Mouse (Mus musculus) neutrophil, adult 5-6 weeks (primary cell): ENCODE data around the gene Msh3. TPM values are rescaled to one million over a fixed set of nuclear protein-coding genes. Genes with fewer than 3 reads are reported as not detected.

ENCODE experiments used
- ATAC-seq: fragments of 151-379, 151-347 bp; 2 replicates; pipeline ENCODE4 v1.8.0; 2017; ENCODE audit warnings: mild to moderate bottlenecking, moderate TSS enrichment; ENCODE audit not compliant: insufficient number of reproducible peaks, poor library complexity, low FRiP score, severe bottlenecking; ENCODE audit errors: extremely low read depth
- total RNA-seq: library from RNA; stranded (forward); fragments of 200-1000 nt; gene quantifications from 2 replicates; pipeline ENCODE4 v1.2.3, GENCODE M21; 2017

Gene Msh3
- total RNA-seq, 1 experiment from 2014 or later: 53.7 TPM

DNA sequence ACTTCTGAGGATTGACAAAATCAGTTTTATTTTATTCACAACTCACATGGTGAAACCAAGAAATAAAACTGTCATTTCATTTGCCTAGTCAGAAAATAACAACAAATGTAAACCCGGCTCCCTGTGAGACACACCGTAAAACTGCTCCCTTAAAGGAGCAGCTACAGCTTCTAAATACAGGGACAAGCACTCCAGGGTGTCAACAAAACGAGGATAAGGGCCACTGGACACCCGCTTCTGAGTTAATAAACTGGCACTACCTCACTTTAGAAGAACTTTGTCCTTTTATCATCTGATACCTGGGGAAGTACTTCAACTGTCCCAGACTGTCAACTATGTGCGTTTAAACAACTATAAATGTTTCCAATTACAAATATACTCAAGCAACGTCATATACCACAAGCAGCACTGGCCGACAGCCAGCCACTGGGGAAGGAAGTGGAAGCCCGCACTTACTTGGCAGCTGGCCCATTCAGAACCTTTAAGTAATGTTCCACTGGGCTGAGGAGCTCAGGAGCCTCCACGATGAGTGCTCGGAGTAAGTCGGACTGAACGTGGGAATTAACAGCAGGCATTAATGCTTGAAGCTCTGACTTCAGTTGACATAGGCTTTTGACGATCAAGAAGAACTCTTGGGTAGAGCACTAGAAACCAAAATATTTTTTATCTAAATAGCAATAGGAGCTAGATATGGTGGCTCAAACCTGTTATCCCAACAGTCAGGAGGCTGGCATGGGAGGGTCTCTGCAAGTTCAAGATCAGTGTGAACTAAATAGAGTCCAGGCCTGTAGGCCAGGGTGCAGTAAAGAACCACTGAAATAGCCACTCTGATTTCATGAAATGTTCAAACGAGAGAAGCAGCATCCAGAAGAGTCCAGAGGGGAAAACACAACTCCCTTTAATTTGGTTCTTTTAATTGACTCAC is 80.3 kb downstream of the Msh3 start:
- ATAC-seq: peak; percentile 53; the same call in 1 of the 2 replicates

DNA sequence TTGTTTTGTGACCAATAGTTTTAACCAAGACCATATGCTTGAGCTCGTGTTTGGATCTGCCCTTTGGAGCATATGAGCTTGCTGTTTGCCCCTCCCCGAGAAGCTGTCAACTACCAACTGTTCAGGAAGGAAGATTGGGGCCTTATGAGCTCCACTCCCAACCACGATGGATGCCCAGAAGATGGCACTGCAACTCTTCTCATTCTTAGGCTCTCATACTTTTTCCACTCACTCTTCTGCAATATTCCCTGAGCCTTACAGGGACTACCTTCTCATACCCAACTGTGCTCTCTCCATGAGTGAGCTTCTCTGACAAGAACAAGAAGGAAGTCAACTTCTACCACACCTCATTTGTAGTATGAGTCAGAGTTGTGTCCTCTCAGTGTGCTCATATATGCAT is 87.7 kb downstream of the Msh3 start:
- no peak for ATAC-seq

DNA sequence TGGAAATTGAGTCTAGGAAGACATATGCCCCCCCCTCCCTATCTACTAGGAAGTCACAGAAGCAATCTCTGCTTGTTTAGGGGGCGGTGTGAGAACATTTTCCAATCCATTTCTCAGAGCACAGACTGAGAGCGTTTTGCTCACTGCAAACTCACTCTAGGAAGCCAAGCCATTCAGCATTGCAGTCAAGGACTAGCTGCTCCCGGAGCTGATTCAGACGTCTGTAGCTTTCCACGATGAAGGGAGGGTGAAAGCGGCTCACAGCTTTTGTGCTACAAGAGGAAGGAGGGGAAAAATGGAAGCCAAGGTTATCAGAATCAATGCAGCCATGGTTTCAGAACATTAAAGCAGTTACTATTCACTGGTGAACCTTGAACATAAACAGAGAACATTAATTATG is 91.2 kb downstream of the Msh3 start:
- no peak for ATAC-seq

DNA sequence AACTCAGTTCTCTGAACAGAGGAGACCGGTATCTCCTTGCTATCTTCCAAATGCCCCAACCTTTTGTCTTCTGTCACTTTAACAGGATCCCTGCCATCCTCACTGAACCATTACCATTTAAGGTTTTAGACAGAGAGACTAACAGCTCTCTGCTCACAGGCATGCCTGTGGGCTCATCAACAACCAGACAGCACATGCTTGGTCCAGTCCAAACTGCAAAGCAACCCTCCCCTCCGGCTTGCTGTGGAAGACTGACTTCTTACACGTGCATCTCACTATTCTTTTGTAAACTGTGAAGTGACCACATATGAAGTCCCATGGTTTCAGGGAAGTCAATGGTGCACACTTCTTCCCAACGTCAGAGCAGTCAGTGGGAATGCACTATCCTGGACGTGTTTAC is 93.5 kb downstream of the Msh3 start:
- no peak for ATAC-seq

DNA sequence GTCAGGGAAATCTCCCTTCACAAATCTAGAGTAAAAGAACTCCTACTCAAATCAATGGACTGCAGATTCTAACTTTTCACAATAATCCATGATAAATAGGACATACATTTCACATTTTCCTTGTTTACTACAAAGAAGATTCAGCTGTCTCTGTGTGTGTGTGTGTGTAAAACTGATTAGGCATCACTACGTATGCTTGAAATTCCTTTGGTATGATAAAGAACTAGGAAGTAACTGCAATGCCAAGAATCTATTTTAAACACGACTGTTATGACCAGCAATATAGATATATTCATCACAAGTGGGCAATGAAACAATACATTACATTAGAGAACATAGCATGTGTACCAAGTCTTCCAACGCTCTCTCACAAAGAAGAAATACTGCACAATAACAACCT is 99.3 kb downstream of the Msh3 start:
- no peak for ATAC-seq

DNA sequence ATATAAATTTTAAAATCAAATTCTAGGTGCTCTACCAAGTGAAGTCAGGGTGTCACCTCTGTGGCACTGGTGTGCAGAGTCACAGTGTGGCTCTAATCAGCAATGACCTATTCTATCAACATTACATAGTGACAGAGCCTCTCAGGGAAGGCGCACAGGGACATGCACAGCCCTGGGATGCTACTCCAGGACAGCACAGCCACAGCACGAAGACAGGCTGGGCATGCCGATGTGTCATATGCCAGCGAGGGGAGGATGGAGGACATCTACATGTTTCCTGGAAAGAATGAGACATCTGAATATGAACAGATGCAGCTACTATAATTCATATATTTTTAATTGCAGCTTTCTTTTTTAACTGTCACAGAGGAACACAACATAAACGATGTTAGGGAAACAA is 101.0 kb downstream of the Msh3 start:
- no peak for ATAC-seq

DNA sequence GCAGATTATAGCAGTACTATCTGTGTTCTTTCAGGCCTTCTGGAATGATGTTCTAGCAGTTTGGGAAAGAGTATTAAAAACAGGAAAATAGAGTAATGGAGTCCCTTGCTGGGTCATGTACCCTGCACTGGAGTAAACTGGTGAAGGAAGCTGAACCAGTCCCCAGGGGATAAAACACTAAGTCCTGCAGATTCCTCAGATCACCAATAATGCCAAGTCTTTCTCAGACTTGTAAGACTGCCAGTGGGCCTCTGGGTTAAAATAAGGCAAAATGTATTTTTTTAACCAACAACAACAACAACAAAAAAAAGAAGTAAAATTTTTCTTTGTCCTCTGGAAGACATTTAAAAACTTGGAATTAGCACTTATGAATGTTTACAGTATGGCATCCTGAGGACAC is 102.5 kb downstream of the Msh3 start:
- ATAC-seq: no peak

DNA sequence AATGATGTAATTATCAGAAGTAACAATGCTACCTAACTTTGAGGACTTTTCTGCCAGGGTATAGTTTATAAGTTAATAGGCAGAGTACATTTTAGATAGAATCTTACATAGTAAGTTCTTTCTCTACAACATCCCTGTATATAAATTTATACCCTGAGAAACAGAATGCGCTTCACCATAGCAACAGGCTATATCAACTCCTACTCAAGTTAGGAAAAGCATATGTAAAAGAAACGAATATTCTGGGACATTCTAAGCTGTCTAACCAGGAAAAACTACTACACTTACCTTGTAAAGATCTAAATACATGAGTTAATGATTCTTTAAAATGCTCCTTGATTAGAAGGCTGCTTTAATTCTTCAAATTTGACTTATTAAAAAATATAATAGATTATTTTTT is 107.2 kb downstream of the Msh3 start:
- ATAC-seq: no peak

DNA sequence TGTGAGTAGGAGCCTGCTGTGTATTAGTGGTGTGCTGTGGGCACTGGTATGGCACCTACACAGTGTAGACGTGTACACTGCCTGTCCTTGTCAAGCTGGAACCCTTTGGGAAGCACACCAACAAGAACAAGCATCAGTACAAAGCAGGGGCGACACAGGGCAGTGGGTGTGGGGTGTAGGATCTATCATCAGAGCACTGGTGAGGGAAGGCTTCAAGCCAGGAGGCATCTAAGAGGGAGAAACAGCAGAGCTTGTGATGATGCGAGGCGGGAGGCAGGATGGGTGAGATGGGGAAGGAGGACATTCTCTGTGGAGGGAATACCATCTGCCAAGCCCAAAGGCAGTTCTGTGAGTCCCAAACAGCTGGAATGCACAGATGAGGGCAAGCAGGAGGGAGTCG is 107.8 kb downstream of the Msh3 start:
- no peak for ATAC-seq

DNA sequence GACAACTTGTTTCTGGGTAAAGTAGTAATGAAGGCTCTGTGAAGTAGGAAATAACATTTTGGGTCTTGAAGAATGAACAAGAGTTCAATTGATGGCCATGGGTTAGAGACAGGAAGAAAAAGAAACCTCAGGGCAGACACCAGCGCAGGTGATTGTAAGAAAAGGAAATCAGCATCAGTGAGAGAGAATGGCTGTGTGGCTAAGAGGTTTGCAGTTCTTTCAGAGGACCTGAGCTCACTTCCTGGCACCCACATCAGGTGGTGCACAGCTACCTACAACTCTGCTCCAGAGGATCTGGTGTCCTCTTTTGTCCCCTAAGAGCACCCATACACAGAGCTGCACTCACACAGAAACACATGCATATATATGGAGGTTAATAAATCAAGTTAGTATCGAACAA is 110.1 kb downstream of the Msh3 start:
- ATAC-seq: no peak

DNA sequence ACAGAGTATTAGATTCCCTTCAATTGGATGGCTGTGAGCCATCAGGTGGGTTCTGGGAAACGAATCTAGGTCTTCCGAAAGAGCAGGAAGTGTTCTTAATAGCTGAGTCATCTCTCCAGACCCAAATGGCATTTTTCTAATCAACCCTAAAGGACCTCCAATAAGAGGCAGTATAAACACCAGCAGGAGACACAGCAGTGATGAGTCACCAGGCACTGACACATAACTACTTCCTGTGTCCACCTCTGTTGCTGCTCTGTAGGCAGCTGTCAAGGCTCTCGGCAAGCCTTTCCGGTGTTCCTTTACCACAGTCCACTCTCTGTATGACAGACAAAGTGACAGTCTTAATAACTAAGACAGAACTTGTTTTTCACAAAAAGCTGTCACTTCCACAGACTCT is 113.4 kb downstream of the Msh3 start:
- ATAC-seq: peak; percentile 33; the same call in 1 of the 2 replicates

DNA sequence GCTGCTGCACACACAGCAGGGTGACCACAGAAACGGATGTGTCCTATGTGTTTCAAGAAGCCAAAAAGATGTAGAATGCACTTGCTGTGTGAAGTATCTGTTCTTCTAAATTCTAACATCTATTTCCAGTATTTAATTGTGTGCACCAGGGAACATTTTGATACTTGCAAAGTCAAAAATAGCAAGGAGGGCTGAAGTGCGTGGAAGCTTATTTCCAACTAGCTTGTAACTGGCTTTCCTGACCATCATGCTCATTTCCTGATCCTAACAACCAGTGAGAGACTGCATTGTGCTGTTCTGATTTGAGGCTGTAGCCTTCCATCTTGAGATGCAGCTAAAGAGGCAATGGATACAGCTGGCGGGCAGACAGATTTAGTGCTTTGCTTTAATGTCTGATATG is 116.9 kb downstream of the Msh3 start:
- ATAC-seq: no peak

DNA sequence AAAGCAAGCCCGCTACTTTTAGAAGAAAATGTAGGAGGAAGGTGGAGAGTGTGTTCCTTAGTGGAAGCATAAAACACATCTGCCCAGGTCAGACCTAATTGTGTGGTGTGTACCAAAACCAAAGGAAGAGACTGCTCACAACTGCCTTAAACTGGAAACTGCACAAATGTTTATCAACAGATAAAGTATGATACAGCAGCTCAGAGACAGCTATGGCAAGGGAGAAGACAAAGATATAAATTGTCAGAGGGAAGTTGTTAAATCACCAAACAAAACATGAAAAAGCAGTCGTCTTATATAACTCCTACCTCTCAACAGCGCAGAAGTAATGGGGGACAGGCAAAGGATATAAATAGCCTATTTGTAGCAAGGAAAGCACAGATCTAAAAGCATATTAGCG is 117.8 kb downstream of the Msh3 start:
- ATAC-seq: no peak

DNA sequence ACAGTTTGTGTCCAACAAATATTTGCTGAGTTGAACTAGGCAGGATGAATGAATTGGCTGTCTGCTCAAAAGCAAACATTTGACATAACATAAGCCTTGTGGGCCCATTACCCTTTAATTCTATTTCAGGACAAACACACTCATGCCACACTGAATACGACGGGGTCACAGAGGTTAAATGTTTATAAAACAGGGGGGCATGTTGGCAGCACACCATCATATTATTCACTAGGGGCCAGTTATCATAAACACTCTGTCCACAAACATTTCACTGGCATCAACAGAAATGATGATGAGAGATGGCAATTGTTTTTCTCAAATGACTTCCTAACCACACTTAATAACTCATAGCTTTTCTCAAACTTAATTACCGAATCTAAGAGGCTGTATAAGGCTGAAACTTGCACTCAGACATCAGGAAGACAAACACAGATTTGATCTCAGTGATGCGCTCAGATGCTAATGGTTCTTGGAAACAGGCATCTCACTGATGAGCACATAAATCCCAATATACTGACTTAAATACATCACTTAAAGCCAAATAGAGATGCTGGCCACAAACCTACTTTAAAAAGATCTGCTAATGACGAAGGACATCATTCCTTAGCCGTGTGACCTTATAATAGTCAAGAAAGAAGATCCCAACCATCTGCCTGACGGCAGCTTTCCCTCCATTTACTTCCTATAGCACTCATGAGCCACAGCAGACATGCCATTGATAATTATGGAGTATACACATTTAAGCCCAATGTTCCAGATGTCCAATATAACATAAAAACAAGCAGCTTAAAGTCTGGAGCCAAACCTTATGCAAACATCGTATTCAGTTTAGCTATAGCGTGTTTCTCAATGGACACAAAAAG is 122.5 kb downstream of the Msh3 start:
- ATAC-seq: no peak

DNA sequence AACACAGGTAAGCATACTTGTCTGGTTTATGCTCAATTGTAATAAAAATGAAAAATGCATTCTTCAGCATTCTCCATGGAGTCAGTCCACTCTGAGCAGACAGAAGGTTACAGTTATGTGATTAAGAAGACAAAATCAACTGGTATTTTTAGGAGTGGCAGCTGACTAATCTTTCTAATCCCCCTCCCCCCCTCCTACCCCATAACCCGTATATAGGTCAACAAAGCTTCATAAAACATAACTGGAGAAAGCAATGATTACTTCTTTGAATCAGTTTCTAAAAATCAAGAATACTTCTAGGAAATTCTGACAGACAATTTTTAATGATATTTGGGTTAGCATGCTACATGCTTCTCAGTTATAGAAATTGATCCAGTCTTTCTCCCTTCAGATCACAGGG is 126.8 kb downstream of the Msh3 start:
- no peak for ATAC-seq

DNA sequence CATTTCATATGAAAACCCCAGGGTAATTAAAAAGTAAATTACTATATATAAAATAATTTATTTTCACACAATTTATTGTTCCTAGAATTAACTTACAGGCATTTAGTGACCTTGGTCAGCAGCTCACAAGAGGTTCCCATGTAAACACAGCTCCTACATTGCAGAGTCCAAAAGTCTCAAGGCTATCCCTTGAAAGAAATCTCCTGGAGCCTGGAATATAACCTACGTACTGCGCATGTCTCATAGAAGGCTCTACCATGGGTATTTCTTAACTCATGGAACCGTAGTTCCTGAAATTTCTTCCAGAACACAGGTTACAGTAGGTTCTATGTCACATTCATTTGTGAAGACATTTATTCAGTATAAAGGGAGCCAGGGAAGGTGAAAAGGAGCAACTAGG is 131.2 kb downstream of the Msh3 start:
- no peak for ATAC-seq

DNA sequence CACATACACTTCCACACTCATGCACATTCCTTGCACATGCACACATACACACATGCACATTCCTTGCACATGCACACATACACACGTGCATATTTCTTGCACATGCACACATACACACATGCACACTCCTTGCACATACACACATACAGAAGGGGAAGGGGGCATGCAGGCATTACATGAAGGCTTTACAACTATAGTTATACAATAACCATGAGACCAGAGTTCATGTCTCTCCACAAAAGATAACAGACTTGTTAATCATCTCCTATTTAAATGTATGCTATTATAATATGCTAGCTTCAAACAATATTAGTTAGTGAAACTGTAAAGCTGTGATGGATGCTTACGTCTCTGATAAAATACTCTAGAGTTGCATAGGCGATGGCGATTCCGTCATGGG is 132.0 kb downstream of the Msh3 start:
- no peak for ATAC-seq

DNA sequence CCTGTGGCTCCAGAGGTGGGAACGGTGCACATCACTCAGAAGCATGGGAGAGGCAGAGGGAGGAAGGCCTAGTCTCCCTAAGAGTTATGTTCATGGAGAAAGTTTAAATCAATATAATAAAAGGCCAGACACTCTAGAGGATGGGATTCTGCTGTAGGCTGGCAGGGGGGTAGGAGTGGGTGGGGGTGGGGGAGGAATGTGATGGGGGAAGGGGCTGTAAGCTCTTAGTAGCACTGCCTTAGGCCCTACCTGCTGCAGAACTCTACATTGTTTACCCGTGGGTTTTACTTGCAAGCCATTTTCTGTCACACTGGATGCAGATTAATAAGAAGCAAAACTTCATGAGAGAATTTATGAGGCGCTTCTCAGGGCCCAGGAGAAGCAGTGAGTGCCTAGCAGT is 135.0 kb downstream of the Msh3 start:
- ATAC-seq: no peak

DNA sequence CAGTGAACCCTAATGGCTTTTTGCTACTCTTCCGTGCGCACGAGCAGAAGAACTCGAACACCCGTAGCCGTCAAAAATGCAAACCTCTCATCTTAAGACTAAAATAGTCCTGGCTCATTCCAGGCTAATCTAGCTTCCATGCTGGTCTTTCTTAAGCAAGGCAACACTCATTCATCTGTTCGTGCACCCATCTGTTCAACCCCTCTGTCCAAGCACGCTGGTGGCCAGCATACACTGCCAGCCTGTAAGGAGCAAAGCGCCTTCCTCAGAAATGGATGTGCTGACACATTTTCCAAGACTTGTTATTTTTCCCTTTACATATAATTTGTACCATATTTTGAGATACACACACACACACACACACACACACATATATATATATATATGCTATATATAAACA is 137.6 kb downstream of the Msh3 start:
- ATAC-seq: no peak

DNA sequence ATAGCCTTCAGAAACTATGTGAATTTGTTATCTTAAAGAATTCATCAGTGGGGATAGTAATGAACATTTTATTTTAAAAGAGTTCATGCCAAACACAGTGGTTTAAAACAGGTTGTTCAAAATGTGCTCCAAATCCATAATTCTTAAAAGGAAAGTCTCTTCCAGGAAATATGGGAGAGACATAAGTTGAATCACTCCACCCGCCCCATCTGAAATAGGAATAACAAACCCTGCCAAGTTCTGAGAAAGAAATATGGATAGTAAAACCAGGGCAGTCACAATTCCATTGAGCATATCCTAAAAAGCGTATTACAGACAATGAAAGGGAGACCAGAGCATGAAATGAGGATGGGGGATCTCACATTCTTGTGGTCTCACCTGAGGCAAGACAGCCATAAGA is 157.9 kb downstream of the Msh3 start:
- ATAC-seq: no peak
